Mouse (Mus musculus) left cerebral cortex, adult 11 months (tissue): ENCODE results near the gene Pqlc2.

Experiments used
- DNase-seq: peaks from one replicate; pipeline ENCODE4 v3.0.0; 2022; ENCODE audit warnings: low spot score

Gene Pqlc2

DNA sequence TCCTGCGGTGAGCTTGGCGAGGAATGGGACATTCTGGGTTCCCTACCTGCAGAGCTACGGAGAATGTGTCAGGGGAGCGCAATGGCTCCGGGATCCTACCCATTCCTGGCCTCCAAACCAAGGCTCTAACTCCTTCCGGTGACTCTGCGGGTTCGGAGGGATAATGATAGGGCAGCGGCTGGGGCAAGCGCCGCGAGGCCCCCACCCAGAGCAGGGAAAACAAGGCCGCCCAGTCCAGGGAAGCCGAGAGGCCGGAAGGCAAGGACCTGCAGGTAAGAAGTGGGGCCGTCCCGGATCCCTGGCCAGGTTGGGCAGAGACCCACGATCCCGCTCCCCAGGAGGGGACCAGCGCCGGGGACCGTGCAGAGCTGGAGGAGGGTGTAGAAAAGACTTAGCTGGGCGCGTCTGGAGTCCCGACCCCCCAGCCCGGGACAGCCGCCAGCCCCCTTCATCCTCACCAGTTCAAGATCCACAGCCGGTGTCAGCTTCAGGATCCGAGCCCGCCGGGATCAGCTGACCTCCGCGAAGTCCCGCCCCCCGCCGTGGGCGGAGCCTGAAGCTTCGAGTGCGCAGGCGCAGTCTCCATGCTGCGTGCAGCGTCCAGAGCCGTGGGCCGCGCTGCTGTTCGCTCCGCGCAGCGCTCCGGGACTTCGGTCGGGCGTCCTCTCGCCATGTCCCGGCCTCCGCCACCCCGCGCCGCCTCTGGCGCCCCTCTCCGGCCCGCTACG is at the start of gene Pqlc2, which contains the start of gene Akr7a5:
Gene Pqlc2 (minus strand): TSS at position 538 of the 728 bp plus-strand sequence.
Gene Akr7a5 (plus strand): TSS at position 574 of the 728 bp plus-strand sequence.
- DNase-seq: peak; percentile 94

DNA sequence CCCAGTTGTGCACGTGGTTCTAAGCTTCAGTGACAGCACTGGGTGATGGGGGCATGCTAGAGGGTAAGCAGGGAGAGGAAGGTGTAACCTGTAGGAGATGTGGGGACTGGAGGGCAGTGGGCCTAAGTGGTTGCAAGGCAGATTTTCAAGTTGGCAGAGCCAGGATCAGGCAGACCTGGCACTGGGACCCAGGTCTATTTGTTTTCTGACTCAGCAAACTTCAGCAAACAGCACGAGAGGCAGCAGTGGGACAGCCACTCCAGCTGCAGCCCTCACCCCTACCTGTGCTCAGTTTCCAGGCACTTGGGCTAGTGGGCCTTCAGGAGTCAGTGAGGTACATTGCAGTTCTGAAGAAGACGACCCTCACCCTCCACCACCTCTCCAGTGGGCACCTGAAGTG is 46.7 kb upstream of the Pqlc2 start:
- DNase-seq: no peak

DNA sequence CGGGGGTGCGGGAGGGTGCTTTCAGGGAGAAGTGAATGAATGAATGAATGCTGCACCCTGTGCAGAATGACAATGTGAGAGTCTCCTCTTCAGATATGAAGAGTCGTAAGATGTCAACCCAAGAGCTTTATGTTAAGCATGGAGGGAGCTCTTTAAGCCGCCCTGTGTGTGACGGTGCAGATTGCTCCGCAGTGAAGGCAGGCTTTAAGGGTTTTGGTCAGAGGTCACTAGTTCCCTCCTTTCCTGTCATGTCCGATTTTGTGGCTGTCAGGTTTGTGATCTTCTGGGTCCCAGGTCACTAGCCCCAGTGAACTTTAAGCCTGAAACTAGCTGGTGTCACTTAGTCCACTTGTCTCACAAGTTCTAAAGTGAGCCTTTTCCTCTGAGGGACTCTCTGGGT is 42.3 kb upstream of the Pqlc2 start:
- no peak for DNase-seq

DNA sequence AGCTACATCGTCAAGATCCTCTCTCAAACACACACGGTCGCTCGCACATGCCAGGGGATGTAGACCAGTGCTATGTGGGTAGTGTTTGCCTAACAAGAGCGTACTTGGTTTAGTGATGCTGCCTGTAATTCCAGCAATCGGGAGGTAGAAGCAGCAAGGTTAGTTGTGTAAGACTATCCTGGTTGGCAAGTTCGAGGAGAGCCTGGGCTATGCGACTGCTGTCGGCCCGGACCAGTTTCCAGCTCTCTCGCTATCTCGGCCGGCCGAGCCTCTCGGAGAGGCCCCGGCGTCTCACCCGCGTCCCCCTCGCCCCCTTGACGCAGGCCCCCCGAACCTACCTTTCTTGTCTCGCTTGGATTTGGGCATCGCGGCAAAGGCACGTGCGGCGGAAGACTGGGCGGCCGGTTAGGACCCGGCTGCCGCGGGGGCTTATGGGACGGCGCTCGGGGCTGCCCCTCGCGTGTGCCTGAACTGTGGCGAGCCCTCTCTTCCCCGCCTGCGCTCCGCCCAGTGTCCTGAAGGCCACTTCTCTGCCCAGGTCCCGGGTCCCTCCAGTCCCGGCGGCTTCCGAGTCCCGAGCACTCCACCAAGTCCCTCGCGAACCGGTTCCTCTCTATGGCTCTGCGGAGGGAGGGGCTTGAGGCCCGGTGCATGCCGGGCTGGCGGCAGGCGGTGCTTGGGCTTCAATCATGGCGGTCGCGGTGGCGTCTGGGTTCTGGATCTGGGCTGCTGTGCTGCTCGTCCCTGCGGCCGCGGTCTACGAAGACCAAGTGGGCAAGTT is 41.6 kb upstream of the Pqlc2 start, which contains the start of the genes Mrto4, Emc1 and Ubr4:
Gene Mrto4 (minus strand): TSS at position 646 of the 781 bp plus-strand sequence.
Gene Emc1 (plus strand): TSS at position 657 of the 781 bp plus-strand sequence.
Gene Ubr4 (plus strand): TSS at position 679 of the 781 bp plus-strand sequence.
- peak; percentile 71 for DNase-seq

DNA sequence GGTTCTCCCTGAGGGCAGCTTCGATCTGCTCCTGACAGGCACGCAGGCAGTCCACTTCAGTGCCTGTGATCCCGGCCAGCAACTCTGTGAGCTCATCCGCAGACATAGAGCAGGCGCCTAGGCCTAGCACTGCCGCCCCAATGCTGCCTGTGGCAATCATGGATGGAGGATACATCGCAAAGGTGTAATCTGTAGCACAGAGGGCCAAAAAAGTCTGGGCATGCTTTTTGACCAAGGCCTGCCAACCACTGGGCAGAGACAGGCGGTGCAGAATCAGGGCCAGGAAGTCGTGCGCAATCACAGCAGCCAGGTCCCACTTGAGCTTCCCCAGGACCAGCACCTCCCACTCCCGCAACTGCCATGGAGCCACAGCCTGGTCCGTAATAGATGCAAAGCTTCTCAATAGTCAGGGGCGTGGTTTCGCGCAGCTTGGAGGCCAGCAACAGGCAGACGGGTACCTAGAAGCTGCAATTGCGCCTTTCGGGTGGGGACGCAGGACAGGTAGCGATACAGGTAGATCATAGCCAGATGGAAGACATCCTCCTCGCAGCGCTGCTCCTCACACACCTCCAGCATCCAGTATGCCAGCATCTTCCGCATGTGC is 35.0 kb upstream of the Pqlc2 start:
- DNase-seq: no peak

DNA sequence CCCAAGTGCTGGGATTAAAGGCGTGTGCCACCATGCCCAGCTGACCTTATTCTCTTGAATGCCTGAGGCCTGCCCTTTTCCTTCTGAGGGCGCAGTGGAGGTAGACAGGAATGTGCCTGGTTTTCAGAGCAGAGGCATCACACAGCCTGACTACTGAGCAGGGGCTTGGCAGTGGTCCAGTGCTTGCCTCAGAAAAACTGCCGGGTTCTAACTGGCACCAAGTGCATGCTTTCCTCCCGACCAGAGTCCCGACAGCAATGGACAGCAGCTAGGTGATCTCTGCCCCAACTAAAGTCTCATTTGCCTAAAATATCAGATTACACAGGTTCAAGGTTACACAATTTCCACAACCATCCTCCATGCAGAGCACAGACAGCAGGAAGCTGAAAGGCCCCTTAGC is 33.2 kb upstream of the Pqlc2 start:
- DNase-seq: no peak

DNA sequence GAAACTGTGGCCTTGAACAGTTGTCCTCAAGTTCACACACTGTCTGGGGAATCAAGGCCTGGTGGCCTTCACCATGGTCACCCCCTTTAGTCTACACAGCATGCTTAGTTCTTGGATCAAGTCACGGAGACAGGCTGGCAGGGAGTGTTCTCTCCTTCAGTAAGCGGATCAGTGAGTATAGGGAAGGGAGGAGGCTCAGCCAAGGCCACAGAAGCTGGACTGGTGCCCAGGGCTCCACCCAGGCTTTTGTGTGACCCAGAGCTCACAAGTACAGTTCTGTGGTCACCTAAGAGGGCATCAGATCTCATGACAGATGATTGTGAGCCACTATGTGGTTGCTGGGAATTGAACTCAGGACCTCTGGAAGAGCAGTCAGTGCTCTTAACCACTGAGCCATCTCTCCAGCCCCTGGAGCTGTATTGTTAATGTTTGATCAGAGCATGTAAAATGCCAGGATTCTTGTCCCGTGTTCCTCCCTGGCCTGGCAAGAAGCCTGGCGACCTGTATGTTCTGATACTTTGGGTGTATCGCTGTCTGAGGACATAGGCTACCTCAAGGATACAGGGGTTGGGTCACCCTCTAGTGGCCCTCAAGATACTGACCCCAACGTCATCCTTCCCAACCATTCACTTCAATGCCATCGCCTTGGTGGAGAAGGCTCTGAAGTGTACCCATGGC is 31.2 kb upstream of the Pqlc2 start:
- no peak for DNase-seq

DNA sequence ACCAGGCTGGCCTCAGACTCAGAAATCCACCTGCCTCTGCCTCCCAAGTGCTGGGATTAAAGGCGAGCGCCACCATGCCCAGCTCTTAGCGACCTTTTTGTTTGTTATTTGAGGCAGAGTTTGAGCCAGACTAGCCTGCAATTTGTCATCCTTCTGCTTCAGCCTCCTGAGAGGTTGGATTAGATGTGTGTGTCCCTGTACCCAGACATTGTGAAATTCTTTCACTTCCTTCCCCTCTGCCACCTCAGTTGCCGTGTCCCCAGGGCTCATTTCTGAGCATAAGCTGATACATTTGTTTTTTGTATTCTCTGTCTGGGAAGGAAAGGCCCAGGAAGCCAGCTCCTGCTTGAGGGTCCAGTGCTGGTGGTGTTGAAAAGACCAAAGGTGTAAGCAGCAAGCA is 30.3 kb upstream of the Pqlc2 start:
- no peak for DNase-seq

DNA sequence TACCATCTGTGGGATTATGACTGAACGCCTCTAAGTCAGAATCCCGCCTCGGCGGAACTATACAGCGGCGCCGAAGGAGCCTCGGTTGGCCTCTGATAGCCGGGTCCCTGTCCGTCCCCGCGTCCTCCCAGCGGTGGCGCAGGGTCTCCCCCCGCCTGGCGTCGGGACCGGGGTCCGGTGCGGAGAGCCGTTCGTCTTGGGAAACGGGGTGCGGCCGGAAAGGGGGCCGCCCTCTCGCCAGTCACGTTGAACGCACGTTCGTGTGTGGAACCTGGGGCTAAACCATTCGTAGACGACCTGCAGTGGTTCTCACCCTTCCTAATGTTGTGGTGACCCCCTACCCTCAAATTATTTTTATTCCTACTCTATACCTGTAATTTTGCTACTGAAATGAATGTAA is 27.6 kb upstream of the Pqlc2 start:
- no peak for DNase-seq

DNA sequence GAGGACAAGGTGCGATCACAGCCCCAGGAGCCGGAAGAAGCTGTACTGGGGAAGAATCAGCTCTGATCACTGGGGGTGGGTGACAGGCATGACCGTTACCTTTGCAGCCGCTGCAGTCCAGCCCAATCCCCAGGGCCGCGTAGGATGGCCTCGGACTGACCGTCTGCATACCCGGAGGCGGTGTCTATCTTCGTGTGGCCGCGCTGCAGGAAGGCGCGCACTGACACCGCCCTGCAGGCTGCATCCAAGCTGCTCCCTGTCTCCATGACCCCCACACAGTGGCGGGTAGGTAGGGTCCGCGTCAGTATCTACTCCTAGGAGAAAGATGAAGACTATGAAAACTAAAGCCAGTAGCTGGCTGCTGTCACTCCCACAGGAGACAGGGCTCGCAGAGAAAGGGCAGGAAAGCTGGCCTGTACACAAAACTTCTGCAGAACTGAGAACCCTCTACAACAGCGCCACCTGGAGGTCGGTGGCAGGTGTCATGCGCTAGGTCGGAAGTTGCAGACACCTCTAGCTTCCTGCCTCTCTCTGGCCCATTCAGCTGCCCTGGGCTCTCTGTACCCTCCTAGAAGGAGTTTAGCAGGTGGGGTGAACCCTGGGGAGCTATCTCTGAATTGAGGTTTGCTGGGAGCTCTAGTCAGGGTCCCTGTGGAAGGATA is 26.4 kb upstream of the Pqlc2 start:
- DNase-seq: no peak

DNA sequence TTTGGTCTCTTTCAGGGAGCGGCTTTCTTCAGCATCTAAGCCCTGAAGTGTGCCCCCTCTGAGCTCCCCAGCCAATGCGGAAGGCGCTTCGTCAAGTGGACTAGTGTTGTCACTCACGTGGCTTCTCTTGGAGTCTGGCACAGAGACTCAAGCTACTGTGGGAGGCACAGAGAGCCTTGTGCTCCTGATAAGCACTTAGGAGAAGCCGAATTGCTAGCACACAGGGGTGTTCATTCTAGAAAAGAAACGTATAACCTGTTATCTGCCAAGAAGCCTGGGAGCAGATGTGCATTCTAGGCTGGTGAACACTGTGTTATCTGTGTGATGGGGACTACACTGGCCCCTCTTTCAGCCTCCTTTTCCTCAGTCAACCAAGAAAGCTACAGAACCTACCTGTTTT is 25.0 kb upstream of the Pqlc2 start:
- no peak for DNase-seq

DNA sequence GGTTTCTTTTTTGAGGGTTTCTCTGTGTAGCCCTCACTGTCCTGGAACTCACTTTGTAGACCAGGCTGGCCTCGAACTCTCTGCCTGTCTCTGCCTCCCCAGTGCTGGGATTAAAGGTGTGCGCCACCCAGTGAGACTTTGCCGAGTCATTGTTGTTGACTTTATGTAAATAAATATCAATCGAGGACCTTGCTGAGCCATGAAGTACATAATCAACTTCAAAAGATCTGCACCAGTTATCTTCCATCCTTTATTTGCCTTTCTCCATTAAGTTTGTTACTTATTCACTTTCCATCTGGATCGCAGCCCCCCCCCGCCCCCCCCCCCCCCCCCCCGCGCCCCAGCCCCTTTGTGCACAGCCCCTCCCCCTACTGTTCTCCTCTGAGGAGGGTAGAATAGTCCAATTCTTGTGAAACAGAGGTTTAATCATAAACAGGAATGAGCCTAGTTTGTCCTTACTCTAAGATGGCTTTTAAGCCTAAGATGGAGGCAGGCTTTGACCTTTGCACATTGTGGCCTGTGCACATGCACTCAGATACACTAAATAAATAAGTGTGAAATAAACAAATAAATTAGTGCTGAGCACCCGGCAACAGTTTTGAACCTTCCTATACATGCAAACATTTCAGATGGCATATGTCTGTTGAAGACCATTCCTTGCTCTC is 24.3 kb upstream of the Pqlc2 start:
- no peak for DNase-seq

DNA sequence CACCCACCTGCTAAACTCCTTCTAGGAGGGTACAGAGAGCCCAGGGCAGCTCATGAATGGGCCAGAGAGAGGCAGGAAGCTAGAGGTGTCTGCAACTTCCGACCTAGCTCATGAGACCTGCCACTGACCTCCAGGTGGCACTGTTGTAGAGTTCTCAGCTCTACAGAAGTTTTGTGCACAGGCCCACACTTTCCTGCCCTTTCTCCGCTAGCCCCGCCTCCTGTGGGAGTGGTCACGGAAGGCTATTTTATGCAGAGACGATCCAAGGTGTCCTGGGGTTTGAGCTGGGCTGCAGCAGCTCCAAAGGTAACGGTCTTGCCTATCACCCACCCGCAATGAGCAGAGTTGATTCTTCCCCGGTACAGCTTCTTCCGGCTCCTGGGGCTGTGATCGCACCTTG is 20.1 kb upstream of the Pqlc2 start:
- DNase-seq: no peak

DNA sequence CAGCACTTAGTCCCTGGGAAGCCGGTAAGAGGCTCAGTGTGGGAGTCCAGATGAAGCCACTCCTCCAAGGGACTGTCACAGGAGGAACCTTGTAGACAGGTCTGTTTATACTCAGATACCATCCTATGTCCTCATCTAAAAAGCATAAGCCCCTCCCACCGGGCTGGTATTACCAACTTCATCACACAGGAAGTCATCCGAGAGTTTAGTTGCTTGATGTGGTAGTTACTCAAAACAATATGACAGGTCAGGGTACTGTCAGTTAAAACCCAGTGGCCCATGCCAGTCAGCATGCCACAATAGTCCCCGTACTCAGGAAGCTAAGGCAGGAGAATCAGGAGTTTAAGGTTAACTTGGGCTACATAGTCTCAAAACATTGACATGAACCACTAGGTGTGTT is 9.2 kb upstream of the Pqlc2 start:
- DNase-seq: no peak

DNA sequence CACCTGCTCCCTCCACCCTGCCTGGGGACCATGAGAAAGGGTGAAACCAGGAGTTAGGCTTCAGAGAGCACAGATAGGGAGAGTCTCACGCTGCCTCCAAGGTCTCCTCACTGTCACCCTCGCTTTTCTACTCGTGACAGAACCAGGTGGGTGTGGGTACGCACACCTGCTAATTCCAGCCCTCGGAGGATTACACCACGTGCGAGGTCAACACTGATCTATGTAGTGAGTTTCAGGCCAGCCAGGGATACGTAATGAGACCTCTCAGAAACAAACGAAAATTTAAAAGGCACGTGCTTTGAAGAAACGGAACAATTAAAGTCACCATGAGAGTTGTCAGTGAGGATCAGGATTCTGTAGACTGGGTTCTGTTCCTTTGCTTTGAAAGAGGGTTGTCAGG is 7.9 kb upstream of the Pqlc2 start:
- DNase-seq: no peak

DNA sequence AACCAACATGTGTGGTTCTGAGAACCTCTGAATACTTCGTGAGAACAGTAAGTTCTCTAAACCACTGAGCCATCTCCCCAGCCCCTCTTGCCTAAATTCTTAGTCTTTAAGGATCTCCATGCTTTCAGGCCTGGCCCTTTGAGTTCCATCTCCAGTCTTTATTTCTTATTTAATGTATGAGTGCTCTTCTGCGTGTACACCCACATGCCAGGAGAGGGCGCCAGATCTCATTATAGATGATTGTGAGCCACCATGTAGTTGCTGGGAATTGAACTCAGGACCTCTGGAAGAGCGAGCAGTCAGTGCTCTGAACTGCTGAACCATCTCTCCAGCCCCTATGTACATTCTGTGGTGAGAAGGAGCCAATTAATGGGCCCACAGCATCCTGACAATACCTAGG is 2.1 kb upstream of the Pqlc2 start:
- DNase-seq: no peak

DNA sequence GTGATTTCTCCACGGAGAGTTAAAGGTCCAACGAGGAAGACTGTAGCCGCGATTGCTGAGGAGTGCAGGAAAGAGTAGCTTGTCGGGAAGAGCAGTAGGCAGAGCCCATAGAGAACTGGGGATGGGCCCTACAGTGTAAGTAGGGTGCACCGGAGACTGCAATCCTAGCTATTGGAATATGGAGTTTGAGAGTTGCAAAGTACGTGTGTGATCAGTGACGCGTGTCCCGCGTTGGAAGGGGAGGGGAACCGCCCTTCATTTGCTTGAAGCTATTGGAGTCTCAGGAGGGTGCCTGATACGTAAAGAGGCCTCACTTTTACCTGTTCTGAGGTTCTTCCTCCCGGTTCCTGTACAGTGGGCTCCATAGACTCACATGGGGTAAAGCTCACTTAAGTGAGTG is 1.2 kb upstream of the Pqlc2 start:
- DNase-seq: no peak

DNA sequence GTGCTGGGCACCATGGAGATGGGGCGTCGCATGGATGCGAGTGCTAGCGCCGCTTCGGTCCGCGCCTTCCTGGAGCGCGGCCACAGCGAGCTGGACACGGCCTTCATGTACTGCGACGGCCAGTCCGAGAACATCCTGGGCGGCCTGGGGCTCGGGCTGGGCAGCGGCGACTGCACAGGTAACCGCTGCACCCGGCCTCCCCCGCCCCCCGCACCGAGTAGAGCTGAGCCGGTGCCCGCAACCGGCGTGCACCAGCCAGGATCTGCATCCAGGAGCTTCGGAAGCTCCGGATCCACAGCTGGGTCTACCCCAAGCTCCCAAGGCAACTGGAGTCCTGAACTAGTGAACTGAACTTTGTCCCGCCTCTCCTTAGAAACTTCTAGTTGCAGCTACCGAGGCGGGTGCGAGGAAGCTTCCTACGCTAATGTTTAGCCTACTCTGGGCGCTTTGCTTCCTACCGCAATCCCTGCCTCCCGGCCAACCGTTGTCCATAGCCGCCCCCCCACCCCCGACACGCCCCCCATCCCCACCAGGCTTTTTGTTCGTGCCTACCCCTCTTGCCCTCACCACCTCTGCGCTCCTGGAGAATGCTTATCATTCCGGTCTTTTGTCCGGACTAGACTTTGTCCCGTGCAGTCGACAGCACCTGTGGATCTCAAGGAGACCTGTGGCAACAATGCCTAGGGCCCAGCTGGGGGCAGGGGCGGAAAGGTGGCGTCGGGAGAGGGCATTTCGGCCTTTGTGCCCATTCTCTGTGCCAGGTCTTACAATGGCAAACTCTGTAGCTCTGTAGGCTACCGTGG is 592 bp upstream of the Pqlc2 start:
- no peak for DNase-seq

DNA sequence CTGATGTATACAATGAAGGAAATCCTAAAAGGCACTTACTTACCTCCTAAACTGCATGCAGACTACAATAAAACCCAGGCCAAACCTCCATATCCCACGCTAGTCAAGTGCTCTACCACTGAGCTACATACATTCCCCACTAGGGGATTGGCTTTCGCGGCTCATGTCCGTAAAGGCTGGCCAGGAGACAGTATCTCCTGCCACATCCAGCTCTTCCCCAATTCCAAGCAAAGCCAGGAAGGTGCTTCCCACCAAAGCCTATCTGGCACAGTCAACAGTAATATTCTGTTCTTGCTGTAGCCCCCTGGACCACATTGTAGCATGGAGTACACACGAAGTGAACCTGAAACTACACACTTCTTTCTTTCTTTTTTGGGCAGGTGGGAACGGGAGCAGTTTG is 857 bp downstream of the Pqlc2 start:
- DNase-seq: no peak

DNA sequence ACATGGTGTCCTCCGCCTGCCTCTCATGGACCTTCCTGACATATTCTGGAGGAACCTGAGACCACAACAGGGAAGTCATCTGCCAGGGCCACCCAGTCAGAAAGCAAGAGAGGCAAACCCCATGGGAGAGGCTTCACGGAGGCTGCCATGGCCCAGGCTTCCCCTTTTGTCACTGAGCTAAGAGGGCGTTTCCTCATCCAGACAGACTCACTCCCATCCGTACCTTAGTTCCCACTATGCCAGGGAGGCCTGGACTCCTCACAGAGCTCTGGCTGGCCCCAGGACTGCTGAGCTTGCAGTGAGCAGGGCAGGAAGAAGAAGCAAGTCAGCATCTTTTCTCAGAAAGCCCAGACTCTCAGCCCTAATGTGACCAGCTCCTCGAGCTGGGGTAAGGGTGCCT is 2.6 kb downstream of the Pqlc2 start:
- DNase-seq: no peak
